Mouse (Mus musculus) left cerebral cortex, adult 11 months (tissue): ENCODE data around the gene Mindy4b-ps.

Source experiments
- DNase-seq: peaks from one replicate; pipeline ENCODE4 v3.0.0; 2022; ENCODE audit warnings: low spot score

The Mindy4b-ps gene

GRCm38 (mm10) chr3:58784219-58785092, 37.7 kb downstream of the Mindy4b-ps start:
- no peak for DNase-seq

- no peak for DNase-seq
Observed at GRCm38 (mm10) chr3:58783602-58784218, 38.4 kb downstream of the Mindy4b-ps start.

GRCm38 (mm10) chr3:58756429-58756828, 65.7 kb downstream of the Mindy4b-ps start:
- no peak for DNase-seq

GRCm38 (mm10) chr3:58755769-58756168, 66.3 kb downstream of the Mindy4b-ps start:
- DNase-seq: no peak

DNA sequence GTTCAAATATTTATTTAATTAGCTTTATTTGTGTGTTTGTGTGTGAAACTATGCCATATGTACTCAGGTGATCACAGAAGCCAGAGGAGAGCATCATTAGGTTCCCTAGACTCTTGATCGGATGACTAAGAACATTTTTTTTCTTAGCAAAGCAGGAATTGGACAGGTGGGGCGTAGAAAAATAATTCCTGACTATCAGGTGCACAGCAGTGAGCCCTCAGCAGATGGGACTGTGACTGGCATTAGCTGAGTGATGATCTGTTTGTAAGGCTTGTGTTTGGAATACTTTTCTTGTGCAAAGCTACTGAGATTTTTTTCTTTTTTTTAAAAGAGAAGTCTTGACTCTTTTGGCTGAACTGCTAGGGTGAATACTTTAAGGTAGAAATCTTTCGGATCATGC, 67.8 kb downstream of the Mindy4b-ps start:
- no peak for DNase-seq

- DNase-seq: no peak
Observed at GRCm38 (mm10) chr3:58751818-58752620, 70.1 kb downstream of the Mindy4b-ps start.

DNA sequence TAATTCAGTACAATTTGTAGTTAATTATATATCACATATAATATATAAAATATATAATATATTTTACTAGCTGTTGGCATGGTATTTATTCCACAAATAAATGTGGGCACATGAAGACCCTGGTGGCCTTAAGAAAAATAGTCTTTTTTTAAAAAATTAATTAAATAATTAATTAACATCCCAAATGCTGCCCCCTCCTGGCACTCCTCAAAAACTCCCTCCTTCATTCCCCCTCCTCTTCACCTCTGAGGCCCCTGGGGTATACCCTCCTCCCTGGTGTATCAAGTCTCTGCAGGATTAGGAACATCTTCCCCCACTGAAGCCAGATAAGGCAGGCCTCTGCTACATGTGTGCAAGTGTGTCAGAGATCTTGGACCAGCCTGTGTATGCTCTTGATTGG, 73.4 kb downstream of the Mindy4b-ps start:
- DNase-seq: no peak

DNA sequence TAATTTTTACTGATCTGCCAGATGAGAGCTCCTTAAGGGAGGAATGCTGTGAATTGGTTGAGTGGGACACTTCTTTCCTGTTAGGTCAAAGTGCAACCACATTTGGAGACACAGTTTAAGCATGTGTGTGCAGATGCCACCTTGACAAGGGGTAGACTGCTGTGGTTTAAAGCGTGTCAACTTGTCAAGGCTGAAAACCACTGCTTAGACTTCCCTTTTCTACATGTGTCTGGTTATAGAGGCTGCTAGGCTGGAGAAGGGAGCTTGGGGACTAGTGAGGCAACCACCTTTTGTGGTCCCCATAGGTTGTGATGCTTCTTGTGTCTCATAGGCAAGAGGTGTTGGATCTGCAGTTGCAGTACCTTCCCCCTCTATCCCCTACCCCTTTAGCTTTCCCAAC, 74.2 kb downstream of the Mindy4b-ps start:
- no peak for DNase-seq

DNA sequence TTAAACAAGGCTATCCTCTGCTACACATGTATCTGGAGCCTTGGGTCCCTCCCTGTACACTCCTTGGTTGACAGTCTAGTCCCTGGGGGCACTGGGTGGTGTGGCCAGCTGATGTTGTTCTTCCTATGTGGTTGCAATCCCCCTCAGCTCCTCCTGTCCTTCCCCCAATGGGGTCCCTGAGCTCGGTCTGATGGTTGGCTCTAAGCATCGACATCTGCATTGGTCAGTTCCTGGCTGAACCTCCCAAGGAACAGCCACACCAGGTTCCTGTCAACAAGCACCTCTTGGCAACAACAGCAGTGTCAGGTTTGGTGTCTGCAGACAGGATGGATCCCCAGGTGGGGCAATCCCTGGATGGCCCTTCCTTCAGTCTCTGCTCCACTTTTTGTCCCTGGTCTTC, 82.6 kb downstream of the Mindy4b-ps start:
- no peak for DNase-seq
